Mouse (Mus musculus): ENCODE measurements around the gene Ppp6r3. TPM values are rescaled to one million over a fixed set of nuclear protein-coding genes. Genes with fewer than 3 reads are reported as not detected.

Gene Ppp6r3
- total and polyA plus RNA-seq, 2 experiments from 2014 or later, result 28.6 to 110 TPM

GRCm38 (mm10) chr19:3414268-3414733, 161.2 kb downstream of the Ppp6r3 start, which contains the start of gene Gal:
Gal (minus strand) TSS chr19:3414544.
- H3K27ac ChIP-seq (ENCODE audit: low read depth, low read length), result no peak within 1 kb of the TSS
- DNase-seq (peak; percentile 42), ATAC-seq (peak; percentile 53)
- H3K4me1 ChIP-seq (ENCODE audit: insufficient read depth), result 0 out of 2 replicates have a peak, but pooled peaks cover 5% of the 10 kb centered on the region
- H3K4me2 ChIP-seq (ENCODE audit: low read depth), result peak within 1 kb of the TSS; percentile 49
- H3K36me3 ChIP-seq (ENCODE audit: insufficient read depth), result no peaks in the 10 kb centered on the region
- TF ChIP-seq CTCF (IDR thresholded peaks at IDR 0.05; ENCODE audit: low read depth), result no peak
- peaks cover 9% of the 10 kb centered on the region for H3K27me3 ChIP-seq (ENCODE audit: insufficient read depth, low read length)
- no peaks in the 10 kb centered on the region for H3K9me3 ChIP-seq (ENCODE audit: low read length)
- WGBS, result 3% methylated on average over 37 of the region's 37 CpGs
- peak within 1 kb of the TSS; percentile 23 for H3K4me3 ChIP-seq (ENCODE audit: low read depth, low read length)
- H3K9ac ChIP-seq, result peak within 1 kb of the TSS; percentile 31

- no peak for TF ChIP-seq CTCF (IDR thresholded peaks at IDR 0.05; ENCODE audit: low read depth)
- H3K27me3 ChIP-seq (ENCODE audit: insufficient read depth, low read length), result no peaks in the 10 kb centered on the region
- ATAC-seq (no peak), DNase-seq (no peak)
- H3K9me3 ChIP-seq (ENCODE audit: low read length), result no peaks in the 10 kb centered on the region
- no peak overlapping the region for H3K9ac ChIP-seq
- H3K4me1 ChIP-seq (ENCODE audit: insufficient read depth), result no peaks in the 10 kb centered on the region
- WGBS, result 42% methylated on average over 1 of the region's 1 CpGs
- H3K4me2 ChIP-seq (ENCODE audit: low read depth), result no peak overlapping the region
- H3K4me3 ChIP-seq (ENCODE audit: low read depth, low read length), result no peak overlapping the region
- no peaks in the 10 kb centered on the region for H3K36me3 ChIP-seq (ENCODE audit: insufficient read depth)
- no peak overlapping the region for H3K27ac ChIP-seq (ENCODE audit: low read depth, low read length)
Observed at GRCm38 (mm10) chr19:3405531-3406281, 169.8 kb downstream of the Ppp6r3 start.

Other genes with a start within 250 kb of the Ppp6r3 start
- gene Tesmin, start 186.9 kb downstream of the Ppp6r3 start, total RNA-seq (2014; rRNA removed), result 0.71 and 1.0 TPM in 2 replicates
- gene Tesmin, start 186.9 kb downstream of the Ppp6r3 start, polyA plus RNA-seq (2015; fragmentation: Nextera tagmentation; extraction: Ambion mirVana), result 0.82 and 1.5 TPM in 2 replicates
- 2.0 and 2.1 TPM in 2 replicates for gene Gal, start 161.2 kb downstream of the Ppp6r3 start, total RNA-seq (2014; rRNA removed)
- 14.1 and 21.9 TPM in 2 replicates for gene Gal, start 161.2 kb downstream of the Ppp6r3 start, polyA plus RNA-seq (2015; fragmentation: Nextera tagmentation; extraction: Ambion mirVana)
- gene Lrp5, start 110.8 kb upstream of the Ppp6r3 start, total RNA-seq (2014; rRNA removed), result 7.9 and 11.1 TPM in 2 replicates
- gene Lrp5, start 110.8 kb upstream of the Ppp6r3 start, polyA plus RNA-seq (2015; fragmentation: Nextera tagmentation; extraction: Ambion mirVana), result 0.50 and 0.56 TPM in 2 replicates
- gene 1810055G02Rik, start 132.5 kb upstream of the Ppp6r3 start, total RNA-seq (2014; rRNA removed), result 33.6 and 37.2 TPM in 2 replicates
- gene 1810055G02Rik, start 132.5 kb upstream of the Ppp6r3 start, polyA plus RNA-seq (2015; fragmentation: Nextera tagmentation; extraction: Ambion mirVana), result 38.4 and 39.0 TPM in 2 replicates
- 80.7 and 103 TPM in 2 replicates for gene Kmt5b, start 191.7 kb upstream of the Ppp6r3 start, total RNA-seq (2014; rRNA removed)
- 24.3 and 38.1 TPM in 2 replicates for gene Kmt5b, start 191.7 kb upstream of the Ppp6r3 start, polyA plus RNA-seq (2015; fragmentation: Nextera tagmentation; extraction: Ambion mirVana)

Measured in forebrain, postnatal 0 days (tissue).